Mouse (Mus musculus) monocyte, adult 59 days (primary cell): ENCODE measurements around the gene Tns2. TPM values are rescaled to one million over a fixed set of nuclear protein-coding genes. Genes with fewer than 3 reads are reported as not detected.

Source experiments
- total RNA-seq, 2 experiments: library from RNA; stranded (reverse); gene quantifications; one replicate each; pipeline ENCODE4 v1.2.4; 2023

Gene Tns2
- total RNA-seq: 1 to 10 TPM in 1 of 2 experiments, under 1 TPM in 1; 0.82 to 1.5 TPM

GRCm38 (mm10) chr15:102100161-102100981 is at the start of gene Tns2:
TSS of gene Tns2 (plus strand) at chr15:102100413.

GRCm38 (mm10) chr15:102073559-102074069 is 26.6 kb upstream of the Tns2 start, which contains the start of gene Eif4b:
TSS of gene Eif4b (plus strand) at chr15:102073773.

GRCm38 (mm10) chr15:102136129-102136758 is 36.0 kb downstream of the Tns2 start, which contains the start of gene Spryd3:
TSS of gene Spryd3 (minus strand) at chr15:102136234.

GRCm38 (mm10) chr15:102144274-102144711 is 44.1 kb downstream of the Tns2 start, which contains the start of gene Igfbp6:
TSS of gene Igfbp6 (plus strand) at chr15:102144362.

GRCm38 (mm10) chr15:102150301-102151135 is 50.3 kb downstream of the Tns2 start, which contains the start of gene Soat2:
TSS of gene Soat2 (plus strand) at chr15:102150526.

Other genes starting within 250 kb of the Tns2 start
- gene Krt1, start 249.6 kb upstream of the Tns2 start, total RNA-seq: not detected
- gene Krt77, start 230.7 kb upstream of the Tns2 start, total RNA-seq: not detected
- not detected for gene Krt76, start 207.5 kb upstream of the Tns2 start, total RNA-seq
- not detected for gene Krt4, start 175.7 kb upstream of the Tns2 start, total RNA-seq
- not detected for gene Krt79, start 160.1 kb upstream of the Tns2 start, total RNA-seq
- not detected for gene Krt78, start 146.1 kb upstream of the Tns2 start, total RNA-seq
- gene Krt8, start 95.9 kb upstream of the Tns2 start, total RNA-seq: under 1 TPM in 1 of 2 experiments, not detected in 1; 0.36 TPM
- not detected for gene Krt18, start 72.2 kb upstream of the Tns2 start, total RNA-seq
- 100 to 1,000 TPM; 224 to 241 TPM for gene Eif4b, start 26.6 kb upstream of the Tns2 start, total RNA-seq
- 10 to 100 TPM; 23.5 to 24.4 TPM for gene Spryd3, start 35.8 kb downstream of the Tns2 start, total RNA-seq
- 1 to 10 TPM; 1.3 to 2.7 TPM for gene Igfbp6, start 43.9 kb downstream of the Tns2 start, total RNA-seq
- gene Soat2, start 50.1 kb downstream of the Tns2 start, total RNA-seq: 1 to 10 TPM in 1 of 2 experiments, under 1 TPM in 1; 0.70 to 1.4 TPM
- gene Zfp740, start 102.8 kb downstream of the Tns2 start, total RNA-seq: 10 to 100 TPM; 81.6 to 82.5 TPM
- gene Csad, start 104.3 kb downstream of the Tns2 start, total RNA-seq: 10 to 100 TPM; 23.0 to 29.3 TPM
- 100 to 1,000 TPM; 452 to 480 TPM for gene Itgb7, start 131.5 kb downstream of the Tns2 start, total RNA-seq
- 10 to 100 TPM; 92.1 to 98.7 TPM for gene Rarg, start 157.1 kb downstream of the Tns2 start, total RNA-seq
- gene Gm9918, start 170.2 kb downstream of the Tns2 start, total RNA-seq: not detected
- gene Mfsd5, start 179.0 kb downstream of the Tns2 start, total RNA-seq: 10 to 100 TPM; 61.9 to 62.3 TPM
- gene Espl1, start 195.9 kb downstream of the Tns2 start, total RNA-seq: 1 to 10 TPM; 6.8 to 7.2 TPM
- gene Pfdn5, start 225.7 kb downstream of the Tns2 start, total RNA-seq: 100 to 1,000 TPM; 450 to 458 TPM
- 10 to 100 TPM; 30.1 to 40.6 TPM for gene Myg1, start 231.3 kb downstream of the Tns2 start, total RNA-seq